Mouse (Mus musculus) spleen, adult 2 months (tissue): Measurements from ENCODE around the gene Rpl7a. TPM values are rescaled to one million over a fixed set of nuclear protein-coding genes. Genes with fewer than 3 reads are reported as not detected.

ENCODE experiments used
- DNase-seq, 2 experiments: peaks; one replicate each; pipeline versions ENCODE4 v3.0.0 to v3.0.0-alpha.2; 2012 to 2021; ENCODE audit warnings: low spot score in 2 of 2, low read depth in 1 of 2
- H3K27ac ChIP-seq: fragments of 200-500 bp; 2 replicates; pipeline ENCODE4 v1.5.1; 2012; ENCODE audit warnings: low read length, inconsistent platforms; ENCODE audit not compliant: insufficient read depth
- H3K27me3 ChIP-seq: fragments of 200-500 bp; 2 replicates; pipeline ENCODE4 v1.6.1; 2012; ENCODE audit warnings: mild to moderate bottlenecking, moderate library complexity, low read length, inconsistent platforms; ENCODE audit not compliant: control insufficient read depth, insufficient read depth
- H3K36me3 ChIP-seq: fragments of 200-500 bp; 2 replicates; pipeline ENCODE4 v1.6.1; 2012; ENCODE audit warnings: mild to moderate bottlenecking, low read length, inconsistent platforms; ENCODE audit not compliant: control insufficient read depth, insufficient read depth
- H3K4me1 ChIP-seq: fragments of 200-500 bp; 2 replicates; pipeline ENCODE4 v1.6.1; 2011; ENCODE audit warnings: inconsistent platforms; ENCODE audit not compliant: control insufficient read depth, insufficient read depth, insufficient read length
- H3K4me3 ChIP-seq: fragments of 200-500 bp; 2 replicates; pipeline ENCODE4 v1.5.1; 2011; ENCODE audit warnings: mild to moderate bottlenecking, inconsistent platforms; ENCODE audit not compliant: insufficient read depth, insufficient read length; ENCODE audit errors: extremely low read depth
- CTCF ChIP-seq: fragments of 200-500 bp; IDR thresholded peaks from 2 replicates; pipeline ENCODE4 v1.5.1; 2011; ENCODE audit warnings: mild to moderate bottlenecking, inconsistent platforms; ENCODE audit not compliant: insufficient read depth, insufficient read length, insufficient replicate concordance; ENCODE audit errors: extremely low read depth
- POLR2A ChIP-seq: fragments of 200-500 bp; IDR thresholded peaks from 2 replicates; pipeline ENCODE4 v1.6.1; 2011; ENCODE audit warnings: low read depth, low read length, inconsistent platforms
- WGBS: fragments of 180-500 bp; shearing (Covaris S2); methylation state at CpG from one replicate; pipeline ENCODE4 v1.1.7; 2018; 5-methylcytosine and 5-hydroxymethylcytosine counted together
- polyA plus RNA-seq: library from polyadenylated mRNA; depleted of rRNA; stranded (reverse); fragments of >200 nt; gene quantifications from 2 replicates; pipeline ENCODE4 v1.2.3, GENCODE M21; 2012

Rpl7a gene
- polyA plus RNA-seq, 1 experiment: 496 TPM

DNA sequence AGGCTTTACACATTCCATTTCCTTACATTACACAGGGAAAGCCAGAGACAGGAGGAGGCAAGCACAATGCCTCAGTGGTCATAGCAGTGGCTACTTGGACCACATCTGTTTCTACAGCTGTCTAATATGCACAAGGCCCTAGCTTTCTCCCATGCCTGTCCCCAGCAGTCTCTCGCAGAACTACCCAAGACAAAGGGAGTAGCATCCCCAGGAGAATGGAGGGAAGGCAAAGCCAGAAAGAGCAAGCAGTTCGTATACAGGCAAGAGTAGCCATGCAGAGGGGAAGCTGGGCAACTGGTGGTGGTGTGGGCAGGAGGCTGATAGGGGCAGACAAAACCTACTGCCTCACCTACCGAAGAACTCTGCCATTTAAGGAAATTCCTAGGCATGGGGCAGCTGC, 4.1 kb upstream of the Rpl7a start:
- Histone ChIP-seq H3K27ac (no peak overlapping the region), H3K36me3 (peaks cover 5% of the 10 kb centered on the region; the same call in 1 of the 2 replicates), H3K4me3 (no peak overlapping the region), H3K27me3 (no peaks in the 10 kb centered on the region), H3K4me1 (peaks cover 5% of the 10 kb centered on the region; the same call in 1 of the 2 replicates)
- 93% methylated on average over 3 of the region's 3 CpGs for WGBS
- TF ChIP-seq POLR2A: no peak
- no peak for DNase-seq

GRCm38 (mm10) chr2:26907109-26907508, 3.5 kb upstream of the Rpl7a start:
- H3K4me1 ChIP-seq: peaks cover 9% of the 10 kb centered on the region; the same call in 1 of the 2 replicates
- no peak for TF ChIP-seq POLR2A
- peak; percentile 74; the same call in 1 of the 2 replicates for TF ChIP-seq CTCF
- peak in 1 of 2 experiments; percentile 39 for DNase-seq
- H3K4me3 ChIP-seq: no peak overlapping the region
- H3K27ac ChIP-seq: no peak overlapping the region
- H3K36me3 ChIP-seq: peaks cover 10% of the 10 kb centered on the region
- H3K27me3 ChIP-seq: no peaks in the 10 kb centered on the region
- WGBS: 50% methylated on average over 4 of the region's 4 CpGs

GRCm38 (mm10) chr2:26908710-26909386, 1.7 kb upstream of the Rpl7a start:
- peaks cover 20% of the 10 kb centered on the region for H3K36me3 ChIP-seq
- H3K27me3 ChIP-seq: no peaks in the 10 kb centered on the region
- WGBS: 82% methylated on average over 18 of the region's 18 CpGs
- no peak overlapping the region; the same call in 1 of the 2 replicates for H3K4me3 ChIP-seq
- DNase-seq: no peak
- TF ChIP-seq POLR2A: no peak
- no peak for TF ChIP-seq CTCF
- no peak overlapping the region for H3K27ac ChIP-seq
- H3K4me1 ChIP-seq: peaks cover 5% of the 10 kb centered on the region; the same call in 1 of the 2 replicates

- no peak overlapping the region; the same call in 1 of the 2 replicates for H3K4me3 ChIP-seq
- peaks cover 21% of the 10 kb centered on the region for H3K36me3 ChIP-seq
- TF ChIP-seq CTCF (no peak), POLR2A (no peak)
Observed at GRCm38 (mm10) chr2:26909387-26909784, 1.2 kb upstream of the Rpl7a start.

DNA sequence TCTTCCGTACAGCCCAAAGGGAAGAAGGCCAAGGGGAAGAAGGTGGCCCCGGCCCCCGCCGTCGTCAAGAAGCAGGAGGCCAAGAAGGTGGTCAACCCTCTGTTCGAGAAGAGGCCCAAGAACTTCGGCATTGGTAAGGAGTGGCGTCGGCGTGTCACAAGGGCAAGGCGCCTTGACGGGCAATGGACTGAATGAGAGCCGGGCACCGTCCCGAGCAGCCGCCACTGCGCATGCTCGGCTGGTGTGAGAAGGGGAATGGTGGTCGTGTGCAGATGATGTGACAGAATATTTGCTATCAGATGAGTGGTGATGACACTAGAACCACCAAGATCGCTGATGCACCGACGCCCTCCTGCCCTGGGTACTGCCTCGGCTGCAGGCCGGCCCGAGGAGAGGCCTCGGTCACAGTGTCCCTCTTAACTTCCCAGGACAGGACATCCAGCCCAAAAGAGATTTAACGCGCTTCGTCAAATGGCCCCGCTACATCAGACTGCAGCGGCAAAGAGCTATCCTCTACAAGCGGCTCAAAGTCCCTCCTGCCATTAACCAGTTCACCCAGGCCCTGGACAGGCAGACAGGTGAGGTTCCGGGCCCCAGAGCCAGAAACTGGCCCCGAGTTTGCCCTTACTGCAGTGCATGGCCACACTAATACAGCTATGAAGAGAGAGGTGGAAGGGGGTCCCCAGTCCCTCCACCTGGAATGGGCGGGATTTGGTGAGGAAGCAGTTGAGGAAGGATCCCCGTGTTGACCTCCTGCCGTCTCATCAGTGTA, 616 bp downstream of the Rpl7a start:
- TF ChIP-seq CTCF (no peak), POLR2A (no peak)
- peak in 1 of 2 experiments; percentile 41 for DNase-seq
- H3K27me3 ChIP-seq: no peaks in the 10 kb centered on the region
- peak overlapping the region; percentile 84 for H3K27ac ChIP-seq
- WGBS: 1% methylated on average over 37 of the region's 37 CpGs
- peaks cover 9% of the 10 kb centered on the region; the same call in 1 of the 2 replicates for H3K4me1 ChIP-seq
- peaks cover 21% of the 10 kb centered on the region for H3K36me3 ChIP-seq
- H3K4me3 ChIP-seq: peak overlapping the region; percentile 77

More at GRCm38 (mm10) chr2:26909387-26909784, 1.2 kb upstream of the Rpl7a start:
- Histone ChIP-seq H3K27me3 (no peaks in the 10 kb centered on the region), H3K27ac (no peak overlapping the region), H3K4me1 (peaks cover 4% of the 10 kb centered on the region; the same call in 1 of the 2 replicates)
- no peak for DNase-seq

GRCm38 (mm10) chr2:26912253-26912770, 1.7 kb downstream of the Rpl7a start:
- H3K4me1 ChIP-seq: peaks cover 13% of the 10 kb centered on the region; the same call in 1 of the 2 replicates
- H3K27ac ChIP-seq: no peak overlapping the region
- H3K36me3 ChIP-seq: peaks cover 21% of the 10 kb centered on the region
- no peak for DNase-seq
- no peaks in the 10 kb centered on the region for H3K27me3 ChIP-seq
- WGBS: 71% methylated on average over 5 of the region's 5 CpGs
- H3K4me3 ChIP-seq: no peak overlapping the region
- TF ChIP-seq POLR2A: no peak
- no peak for TF ChIP-seq CTCF
